Mouse (Mus musculus) kidney, postnatal 14 days (tissue): ENCODE results near the gene Bhlhb9.

Source experiments
- DNase-seq: peaks from one replicate; pipeline ENCODE4 v3.0.0; 2022; ENCODE audit warnings: mixed read lengths

The Bhlhb9 gene

GRCm38 (mm10) chrX:135917116-135917515 lies 119.7 kb downstream of the Bhlhb9 start:
- DNase-seq: no peak

GRCm38 (mm10) chrX:135922162-135922561 lies 124.8 kb downstream of the Bhlhb9 start:
- no peak for DNase-seq

DNA sequence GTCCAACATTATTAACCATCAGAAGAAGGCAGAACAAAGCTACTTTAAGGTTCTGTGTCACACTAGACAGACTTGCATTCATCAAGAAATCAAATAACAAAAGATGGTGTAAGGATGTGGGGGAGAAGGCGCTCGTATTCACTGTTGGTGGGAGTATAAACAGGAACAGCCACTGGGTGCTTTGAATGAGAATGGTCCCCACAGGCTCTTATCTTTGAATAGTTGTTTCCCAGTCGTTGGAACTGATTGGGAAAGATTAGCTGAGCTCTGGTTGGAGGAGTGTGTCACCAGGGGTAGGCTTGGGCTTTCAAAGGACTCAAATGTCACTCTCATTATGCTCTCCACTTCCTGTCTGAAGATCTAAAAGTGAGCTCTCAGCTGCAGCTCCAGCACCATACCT lies 128.5 kb downstream of the Bhlhb9 start:
- no peak for DNase-seq

DNA sequence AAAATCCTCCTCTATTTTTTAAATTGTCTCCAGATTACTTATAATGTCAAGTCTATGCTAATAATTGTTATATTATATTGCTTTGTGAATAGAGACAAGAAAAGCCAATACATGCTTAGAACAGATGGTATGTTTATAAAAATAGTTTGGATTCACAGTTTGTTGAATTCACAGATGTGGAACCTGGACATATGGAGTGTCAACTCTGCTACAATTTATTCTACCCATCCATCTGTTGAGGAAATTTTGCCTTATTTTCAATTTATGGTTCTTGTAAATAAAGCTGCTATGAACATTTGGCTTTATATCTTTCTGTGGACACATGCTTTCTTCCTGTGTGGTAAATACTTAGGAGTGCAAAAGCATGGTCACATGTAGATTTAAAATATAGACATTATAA lies 131.2 kb downstream of the Bhlhb9 start:
- no peak for DNase-seq

- no peak for DNase-seq
Observed at GRCm38 (mm10) chrX:135936452-135936851, 139.1 kb downstream of the Bhlhb9 start.
